Mouse (Mus musculus): ENCODE results near the gene Cx3cl1.

GRCm38 (mm10) chr8:94767035-94767434, 4.8 kb upstream of the Cx3cl1 start:
- no peak for TF ChIP-seq CTCF (IDR thresholded peaks at IDR 0.05; ENCODE audit: insufficient read depth, low read length)
- TF ChIP-seq POLR2A (IDR thresholded peaks at IDR 0.05; ENCODE audit: borderline replicate concordance, extremely low read depth, low read depth, low read length) = no peak

Measured in lung, adult 2 months (tissue).